Mouse (Mus musculus) bone marrow, adult 2 months (tissue): ENCODE results near the gene Slamf7.

ENCODE experiments used
- CTCF ChIP-seq: fragments of 200-500 bp; IDR thresholded peaks from 2 replicates; pipeline ENCODE4 v1.5.1; 2011; ENCODE audit warnings: low read length, control low read depth; ENCODE audit not compliant: control insufficient read depth, insufficient read depth
- POLR2A ChIP-seq: fragments of 200-500 bp; IDR thresholded peaks from 2 replicates; pipeline ENCODE4 v1.6.1; 2011; ENCODE audit warnings: low read depth, mild to moderate bottlenecking, control low read depth, low read length, borderline replicate concordance; ENCODE audit not compliant: control insufficient read depth

- TF ChIP-seq CTCF = no peak
- no peak for TF ChIP-seq POLR2A
These were observed 7.6 kb upstream of the Slamf7 start for GRCm38 (mm10) chr1:171660423-171660822.
